Mouse (Mus musculus) heart, postnatal 0 days (tissue): ENCODE results near the gene Emilin2. TPM values are rescaled to one million over a fixed set of nuclear protein-coding genes. Genes with fewer than 3 reads are reported as not detected.
A peak's percentile ranks its signal among the peaks of the same experiment; 100 is the strongest.

Experiments
- ATAC-seq: fragments of 200-750 bp; cut with Nextera tagmentation; 2 replicates; pipeline ENCODE4 v1.8.0; 2017; ENCODE audit warnings: low read depth, moderate number of reproducible peaks, moderate library complexity; ENCODE audit not compliant: insufficient read depth
- DNase-seq: peaks from one replicate; pipeline ENCODE4 v3.0.0-alpha.2; 2016; ENCODE audit warnings: low spot score
- H3K27ac ChIP-seq: fragments of 300-500 bp; sonication (generic); 2 replicates; pipeline ENCODE4 v1.5.1; 2014; ENCODE audit warnings: low read depth, mild to moderate bottlenecking
- H3K27me3 ChIP-seq: fragments of 300-500 bp; sonication (generic); 2 replicates; pipeline ENCODE4 v1.6.1; 2014; ENCODE audit warnings: low read length, mixed read lengths; ENCODE audit not compliant: control insufficient read depth, insufficient read depth
- H3K36me3 ChIP-seq: fragments of 300-500 bp; sonication (generic); replicated peaks from 2 replicates; pipeline ENCODE4 v1.6.1; 2014; ENCODE audit warnings: low read length, mixed read lengths; ENCODE audit not compliant: control insufficient read depth, insufficient read depth
- H3K4me1 ChIP-seq: fragments of 300-500 bp; sonication (generic); 2 replicates; pipeline ENCODE4 v1.6.1; 2014; ENCODE audit warnings: antibody characterized with exemption; ENCODE audit not compliant: control insufficient read depth, insufficient read depth
- H3K4me2 ChIP-seq: fragments of 300-500 bp; sonication (generic); 2 replicates; pipeline ENCODE4 v1.6.1; 2014; ENCODE audit warnings: low read depth, mild to moderate bottlenecking, low read length, moderate library complexity
- H3K4me3 ChIP-seq: fragments of 300-500 bp; sonication (generic); 2 replicates; pipeline ENCODE4 v1.5.1; 2014; ENCODE audit warnings: low read depth, low read length
- H3K9ac ChIP-seq: fragments of 300-500 bp; sonication (generic); replicated peaks from 2 replicates; pipeline ENCODE4 v1.6.1; 2014; ENCODE audit warnings: low read depth, low read length, mixed read lengths
- H3K9me3 ChIP-seq: fragments of 300-500 bp; sonication (generic); replicated peaks from 2 replicates; pipeline ENCODE4 v1.6.1; 2016; ENCODE audit warnings: low read length; ENCODE audit not compliant: control insufficient read depth
- CTCF ChIP-seq: IDR thresholded peaks from 2 replicates; pipeline ENCODE4 v1.5.1; 2016; ENCODE audit warnings: antibody characterized with exemption, control low read depth, low read depth
- EP300 ChIP-seq: IDR thresholded peaks from 2 replicates; pipeline ENCODE4 v1.6.1; 2016; ENCODE audit warnings: antibody characterized with exemption, low read depth
- WGBS: fragments of 180-500 bp; shearing (Covaris S2); extraction: QIAGEN DNeasy Blood & Tissue Kit; methylation state at CpG from one replicate; pipeline ENCODE4 v1.1.7; 2014; 5-methylcytosine and 5-hydroxymethylcytosine counted together
- polyA plus RNA-seq: library from polyadenylated mRNA; unstranded; fragments of >200 nt; fragmentation: Nextera tagmentation; extraction: Ambion mirVana; gene quantifications from 2 replicates; pipeline ENCODE4 v1.2.1, GENCODE M21; 2015
- total RNA-seq: library from RNA; depleted of rRNA; stranded (reverse); fragments of >200 nt; gene quantifications from 2 replicates; pipeline ENCODE4 v1.2.3, GENCODE M21; 2014; ENCODE audit warnings: low replicate concordance

Gene Emilin2
- total and polyA plus RNA-seq, 2 experiments from 2014 or later = 65.3 to 86.4 TPM

GRCm38 (mm10) chr17:71265336-71266051 is 46.3 kb downstream of the Emilin2 start:
- Histone ChIP-seq H3K4me2 (no peak overlapping the region), H3K4me3 (no peak overlapping the region), H3K27me3 (no peaks in the 10 kb centered on the region), H3K36me3 (no peaks in the 10 kb centered on the region), H3K4me1 (peaks cover 39% of the 10 kb centered on the region), H3K27ac (no peak overlapping the region), H3K9me3 (no peaks in the 10 kb centered on the region), H3K9ac (no peak overlapping the region)
- DNase-seq (no peak), ATAC-seq (no peak)
- WGBS = 46% methylated on average over 5 of the region's 5 CpGs
- TF ChIP-seq CTCF (no peak), EP300 (no peak)

- Histone ChIP-seq H3K27ac (peak overlapping the region; percentile 11; the same call in 1 of the 2 replicates), H3K36me3 (no peaks in the 10 kb centered on the region), H3K4me2 (no peak overlapping the region), H3K4me3 (no peak overlapping the region), H3K9ac (no peak overlapping the region), H3K27me3 (no peaks in the 10 kb centered on the region), H3K9me3 (no peaks in the 10 kb centered on the region), H3K4me1 (peaks cover 32% of the 10 kb centered on the region)
- ATAC-seq = no peak
- 20% methylated on average over 4 of the region's 4 CpGs for WGBS
- TF ChIP-seq CTCF (no peak), EP300 (no peak)
- DNase-seq = no peak
Observed at GRCm38 (mm10) chr17:71264739-71265138, 47.0 kb downstream of the Emilin2 start.

- ATAC-seq = no peak
- 78% methylated on average over 6 of the region's 6 CpGs for WGBS
- peaks cover 27% of the 10 kb centered on the region for H3K4me1 ChIP-seq
Observed at GRCm38 (mm10) chr17:71263136-71263535, 48.6 kb downstream of the Emilin2 start.

DNA sequence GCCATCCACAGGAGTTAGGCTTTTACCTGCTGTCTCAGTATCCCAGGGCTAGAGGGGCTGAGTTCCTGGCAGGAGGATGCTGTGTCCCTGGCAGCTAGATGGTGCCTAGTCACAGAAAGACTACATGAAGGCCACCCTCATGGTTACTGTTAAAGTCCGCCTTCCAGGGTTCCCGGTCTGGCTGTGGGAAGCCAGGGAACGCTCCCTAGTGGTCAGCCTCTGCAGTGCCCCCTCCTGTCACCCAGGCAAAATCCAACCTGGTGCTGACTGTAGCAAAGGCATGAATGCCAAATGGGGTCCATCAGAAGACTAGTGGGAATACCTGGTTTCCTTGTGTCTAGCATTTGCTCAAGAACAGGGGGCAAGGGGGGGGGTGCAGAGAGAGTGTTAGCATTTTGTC is 51.1 kb downstream of the Emilin2 start:
- Histone ChIP-seq H3K9ac (no peak overlapping the region), H3K27me3 (no peaks in the 10 kb centered on the region), H3K4me1 (peaks cover 28% of the 10 kb centered on the region), H3K27ac (no peak overlapping the region), H3K9me3 (no peaks in the 10 kb centered on the region), H3K4me3 (no peak overlapping the region), H3K36me3 (no peaks in the 10 kb centered on the region), H3K4me2 (no peak overlapping the region)
- DNase-seq (no peak), ATAC-seq (no peak)
- peak; percentile 37 for TF ChIP-seq CTCF
- no peak for TF ChIP-seq EP300
- 57% methylated on average over 3 of the region's 3 CpGs for WGBS

More at GRCm38 (mm10) chr17:71263136-71263535, 48.6 kb downstream of the Emilin2 start:
- TF ChIP-seq CTCF (no peak), EP300 (no peak)
- Histone ChIP-seq H3K36me3 (no peaks in the 10 kb centered on the region), H3K9me3 (no peaks in the 10 kb centered on the region), H3K9ac (no peak overlapping the region), H3K4me2 (no peak overlapping the region), H3K4me3 (no peak overlapping the region), H3K27me3 (no peaks in the 10 kb centered on the region), H3K27ac (no peak overlapping the region)
- no peak for DNase-seq

- no peak for ATAC-seq
- TF ChIP-seq EP300 (no peak), CTCF (no peak)
- H3K9ac ChIP-seq = no peak overlapping the region
- no peaks in the 10 kb centered on the region for H3K27me3 ChIP-seq
- no peaks in the 10 kb centered on the region for H3K9me3 ChIP-seq
- no peak overlapping the region for H3K4me2 ChIP-seq
- no peaks in the 10 kb centered on the region for H3K36me3 ChIP-seq
- H3K27ac ChIP-seq = no peak overlapping the region
- WGBS = 74% methylated on average over 11 of the region's 11 CpGs
- no peak for DNase-seq
- no peak overlapping the region for H3K4me3 ChIP-seq
- peaks cover 18% of the 10 kb centered on the region for H3K4me1 ChIP-seq
Observed at GRCm38 (mm10) chr17:71259727-71260126, 52.1 kb downstream of the Emilin2 start.
